In the genomic region with DNA sequence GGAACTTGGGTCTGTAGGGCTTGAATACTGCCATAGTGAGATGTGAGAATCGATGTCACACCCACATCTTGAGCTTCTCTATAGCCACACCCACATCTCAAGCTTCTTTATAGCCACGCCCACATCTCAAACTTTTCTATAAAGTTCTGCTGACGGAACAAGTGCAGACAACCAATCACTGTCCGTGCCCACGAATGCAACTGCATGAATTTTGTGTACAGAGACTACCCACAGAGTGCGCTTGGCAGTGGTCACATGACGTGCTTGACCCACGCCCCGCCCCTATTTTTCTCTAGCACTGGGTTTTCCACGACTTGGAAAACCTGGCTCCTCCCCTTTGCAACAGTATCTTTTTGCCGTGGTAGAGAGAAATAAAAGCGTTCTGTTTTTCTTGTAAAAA, we compare ENCODE assay signal across 13 mouse cellular contexts.
DNase-seq lines count a peak whose midpoint lies in the region; ATAC-seq and TF ChIP-seq lines count a peak whose summit lies in the region.
"Had no signal": no experiment of that assay in that cellular context is flagged by ENCODE, and none has a peak within 500 bp of the region (broad histone marks: within the 10 kb centered on the region; RNA-seq: fewer than 3 reads in every experiment).

No protein-coding gene starts in this region.

- H3K4me1 ChIP-seq in intestine, embryonic 15.5 days (replicated peaks): peaks cover 11% of the 10 kb centered on the region
- H3K4me1 ChIP-seq in intestine, embryonic 16.5 days (ENCODE audit: control insufficient read depth, insufficient read depth, low read length): peaks cover 7% of the 10 kb centered on the region; the same call in 1 of the 2 replicates

- no peak overlapping the region for H3K27ac ChIP-seq in intestine, embryonic 15.5 days
- H3K27ac ChIP-seq in intestine, embryonic 16.5 days (ENCODE audit: low read length): no peak overlapping the region
- H3K27ac ChIP-seq in macrophage: no peak overlapping the region
- H3K27ac ChIP-seq: embryonic facial prominence, embryonic 12.5 days; liver, embryonic 14.5 days had no signal

- no peaks in the 10 kb centered on the region for H3K27me3 ChIP-seq in intestine, embryonic 15.5 days (replicated peaks)
- H3K27me3 ChIP-seq in intestine, embryonic 16.5 days (replicated peaks; ENCODE audit: control insufficient read depth, insufficient read depth, low read length): no peaks in the 10 kb centered on the region
- no peaks in the 10 kb centered on the region for H3K27me3 ChIP-seq in C2C12 (ENCODE audit: control insufficient read depth, insufficient read depth, insufficient read length)
- H3K27me3 ChIP-seq: embryonic facial prominence, embryonic 12.5 days; hindbrain, embryonic 15.5 days had no signal

- 81% methylated on average over 12 of the region's 12 CpGs for WGBS in intestine, embryonic 15.5 days
- 78% methylated on average over 12 of the region's 12 CpGs for WGBS in intestine, embryonic 16.5 days
- WGBS in macrophage (ENCODE audit: missing documents): 24% methylated on average over 12 of the region's 12 CpGs

- no peak overlapping the region for H3K4me2 ChIP-seq in intestine, embryonic 15.5 days (replicated peaks)
- no peak overlapping the region for H3K4me2 ChIP-seq in intestine, embryonic 16.5 days (ENCODE audit: low read depth, low read length)
- H3K4me2 ChIP-seq: embryonic facial prominence, embryonic 12.5 days; hindbrain, embryonic 15.5 days had no signal

- no peaks in the 10 kb centered on the region for H3K79me2 ChIP-seq in C2C12 (ENCODE audit: control insufficient read depth, insufficient read depth)
- no peaks in the 10 kb centered on the region for H3K79me2 ChIP-seq in macrophage (ENCODE audit: inconsistent target)

- DNase-seq in R1 (ENCODE audit: low read depth, low spot score): peak; percentile 59
- no peak for DNase-seq in layer of hippocampus, postnatal 25 days (ENCODE audit: extremely low spot score in 1 of 2, low spot score in 1 of 2)
- no peak for DNase-seq in neural tube, embryonic 10.5 days (ENCODE audit: extremely low spot score, low spot score)
- no peak for DNase-seq in T-cell, adult 2 months (ENCODE audit: low spot score)
- DNase-seq: gastrocnemius, postnatal 10 days; retina, postnatal 1 day had no signal

- H3K79me3 ChIP-seq in C2C12 (ENCODE audit: low read depth): no peaks in the 10 kb centered on the region

- no peak overlapping the region for H3ac ChIP-seq in C2C12 (ENCODE audit: control insufficient read depth, insufficient read length, low read depth)

- H3K4me3 ChIP-seq in intestine, embryonic 15.5 days (replicated peaks): no peak overlapping the region
- no peak overlapping the region for H3K4me3 ChIP-seq in intestine, embryonic 16.5 days (ENCODE audit: low read length)
- H3K4me3 ChIP-seq in C2C12 (ENCODE audit: insufficient read depth, poor library complexity, severe bottlenecking) (no peak overlapping the region), macrophage (ENCODE audit: inconsistent target) (peak overlapping the region; percentile 3; the same call in 1 of the 2 replicates)
- H3K4me3 ChIP-seq: embryonic facial prominence, embryonic 12.5 days; hindbrain, embryonic 15.5 days had no signal

- no peaks in the 10 kb centered on the region for H3K36me3 ChIP-seq in intestine, embryonic 15.5 days
- no peaks in the 10 kb centered on the region for H3K36me3 ChIP-seq in intestine, embryonic 16.5 days (ENCODE audit: control insufficient read depth, insufficient read depth, low read length)
- H3K36me3 ChIP-seq in C2C12 (ENCODE audit: control insufficient read depth, insufficient read depth): no peaks in the 10 kb centered on the region
- H3K36me3 ChIP-seq in macrophage (ENCODE audit: inconsistent target): no peaks in the 10 kb centered on the region
- H3K36me3 ChIP-seq: embryonic facial prominence, embryonic 12.5 days; hindbrain, embryonic 15.5 days had no signal

- no peak overlapping the region for H3K9ac ChIP-seq in intestine, embryonic 15.5 days
- H3K9ac ChIP-seq in intestine, embryonic 16.5 days (ENCODE audit: low read depth, low read length): no peak overlapping the region
- H3K9ac ChIP-seq: embryonic facial prominence, embryonic 12.5 days; hindbrain, embryonic 15.5 days; liver, embryonic 14.5 days had no signal

- H3K9me3 ChIP-seq in intestine, embryonic 15.5 days: no peaks in the 10 kb centered on the region
- H3K9me3 ChIP-seq in intestine, embryonic 16.5 days (ENCODE audit: control insufficient read depth, low read length): no peaks in the 10 kb centered on the region
- H3K9me3 ChIP-seq: embryonic facial prominence, embryonic 12.5 days; hindbrain, embryonic 15.5 days had no signal

- 0 out of 2 replicates have a peak, but pooled peaks have one; percentile 34 for ATAC-seq in intestine, embryonic 15.5 days
- no peak for ATAC-seq in intestine, embryonic 16.5 days

- no peak for TF ChIP-seq CTCF in C2C12 (IDR thresholded peaks at IDR 0.05; ENCODE audit: control insufficient read depth, insufficient read depth, insufficient read length)

TF ChIP-seq in C2C12, 6 proteins besides CTCF, POLR2A, EP300 and RAD21:
- TF ChIP-seq MYOG (IDR thresholded peaks at IDR 0.05; ENCODE audit: control insufficient read depth, extremely low read depth, insufficient read length) (no peak), USF1 (IDR thresholded peaks at IDR 0.05; ENCODE audit: low read depth) (peak; percentile 74)
